Mouse (Mus musculus) heart, postnatal 4 days (tissue): ENCODE results near the gene Dtnbp1. TPM values are rescaled to one million over a fixed set of nuclear protein-coding genes. Genes with fewer than 3 reads are reported as not detected.

ENCODE experiments used
- DNase-seq: peaks from one replicate; pipeline ENCODE4 v3.0.0; 2021
- total RNA-seq, 2 experiments: library from RNA; stranded (reverse); gene quantifications; 2 replicates each; pipeline ENCODE4 v1.2.3; 2021

Dtnbp1 gene
- total RNA-seq: 10 to 100 TPM; 74.4 to 76.0 TPM

DNA sequence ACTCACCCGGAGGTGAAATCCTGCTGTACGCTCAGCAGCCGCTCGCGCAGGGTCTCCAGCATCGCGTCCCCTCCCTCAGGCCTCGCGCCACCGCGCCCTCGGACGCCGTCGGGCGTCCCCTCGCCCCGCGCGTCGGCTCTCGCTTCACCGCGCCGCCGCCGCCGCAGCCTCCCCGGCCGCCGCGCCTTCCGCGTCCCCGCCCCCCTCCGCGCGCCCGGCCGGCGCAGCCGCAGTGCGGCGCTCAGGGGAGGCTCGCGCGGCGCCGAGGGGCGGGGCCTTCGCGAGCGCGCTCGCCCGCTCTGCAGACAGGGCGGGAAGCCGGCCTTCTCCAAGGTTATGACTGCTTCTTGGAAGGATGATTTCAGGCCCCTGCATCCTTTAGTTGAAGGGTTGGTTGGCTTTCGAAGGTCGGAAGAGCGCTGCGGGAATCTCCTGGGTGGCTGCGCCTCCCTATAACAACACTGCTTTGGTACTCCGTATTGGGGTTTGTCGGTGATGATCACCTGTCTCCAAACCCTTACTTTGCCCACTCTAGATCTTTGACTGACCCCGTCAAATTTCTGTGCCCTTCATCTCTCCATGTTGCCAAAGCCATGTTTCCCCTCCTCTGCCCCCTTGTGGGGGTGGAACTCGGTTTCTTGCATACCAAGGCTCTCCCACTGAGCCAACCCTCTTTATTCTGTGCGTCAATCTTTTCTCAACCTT is at the start of gene Dtnbp1:
Dtnbp1 (minus strand) TSS at position 237 of the 705 bp plus-strand sequence.
- peak; percentile 80 for DNase-seq

DNA sequence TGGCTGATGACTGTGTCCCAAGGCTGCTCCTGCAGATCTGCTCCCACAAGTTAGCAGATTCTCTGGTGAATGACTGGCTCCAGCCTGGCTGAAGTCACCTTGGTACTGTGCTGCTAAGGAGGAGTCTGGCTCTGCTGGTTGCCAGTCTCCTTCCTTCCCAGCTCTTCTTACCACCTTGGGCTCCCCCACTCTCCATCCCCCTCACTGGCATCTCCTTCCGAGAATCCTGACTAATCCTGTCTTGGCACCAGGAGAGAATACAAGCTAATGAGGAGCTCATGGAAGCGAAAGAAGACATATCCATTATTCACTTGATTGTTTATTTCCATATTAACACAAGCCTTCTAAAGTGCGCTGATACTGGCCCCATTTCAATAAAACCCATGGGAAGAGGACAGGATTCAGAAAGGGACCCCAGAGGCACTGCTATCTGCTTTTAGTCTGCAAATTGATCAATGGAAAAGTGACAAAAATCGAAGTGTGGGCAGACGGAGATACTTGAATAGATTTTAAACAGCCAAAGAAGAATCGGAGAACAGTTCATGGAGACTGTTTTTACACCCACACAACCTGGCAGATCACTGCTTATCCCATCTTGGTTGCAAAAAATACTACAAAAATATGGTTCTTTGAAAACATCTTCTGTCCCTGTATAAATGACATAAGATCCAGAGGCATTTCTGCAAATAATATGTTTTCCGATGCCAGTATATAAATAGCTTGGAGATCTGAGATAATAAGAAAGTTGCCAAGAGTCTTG is 47.5 kb upstream of the Dtnbp1 start:
- no peak for DNase-seq

DNA sequence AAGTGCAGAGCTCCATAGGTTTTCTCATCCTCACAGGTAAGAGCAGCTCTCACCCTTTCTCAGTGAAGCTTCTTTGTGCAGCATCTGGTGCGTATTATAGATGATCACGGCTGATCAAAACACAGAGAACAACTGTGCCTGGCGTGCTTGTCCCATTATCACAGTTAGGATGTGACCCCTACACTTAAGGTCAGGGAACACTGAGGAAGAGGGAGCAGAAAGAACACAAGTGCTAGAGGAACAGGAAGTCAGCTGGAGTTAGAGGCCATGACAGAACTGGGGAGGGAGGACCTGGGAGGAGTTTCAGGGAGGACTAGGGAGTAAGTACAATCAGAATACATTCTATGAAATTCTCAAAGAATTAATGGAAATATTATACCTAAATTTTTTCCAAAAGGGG is 41.5 kb upstream of the Dtnbp1 start:
- DNase-seq: no peak

DNA sequence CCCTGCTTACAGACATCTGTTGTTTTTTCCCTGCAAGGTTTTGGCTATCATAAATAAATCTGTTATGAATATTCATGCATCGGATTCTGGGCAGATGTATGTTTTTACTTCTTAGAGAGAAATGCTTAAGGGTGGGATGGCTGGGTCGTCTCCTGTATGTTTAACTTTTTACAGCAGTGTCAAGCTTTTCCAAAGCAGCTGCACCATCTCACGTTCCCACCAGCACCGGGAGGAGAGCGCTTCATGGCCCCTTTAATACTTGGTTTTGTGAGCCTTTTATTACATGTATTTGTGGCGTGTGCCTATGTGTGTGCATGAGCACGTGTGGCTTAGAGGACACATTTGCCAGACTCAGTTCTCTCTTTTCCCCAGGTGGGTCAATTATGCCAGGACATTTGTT is 38.8 kb upstream of the Dtnbp1 start:
- DNase-seq: no peak

DNA sequence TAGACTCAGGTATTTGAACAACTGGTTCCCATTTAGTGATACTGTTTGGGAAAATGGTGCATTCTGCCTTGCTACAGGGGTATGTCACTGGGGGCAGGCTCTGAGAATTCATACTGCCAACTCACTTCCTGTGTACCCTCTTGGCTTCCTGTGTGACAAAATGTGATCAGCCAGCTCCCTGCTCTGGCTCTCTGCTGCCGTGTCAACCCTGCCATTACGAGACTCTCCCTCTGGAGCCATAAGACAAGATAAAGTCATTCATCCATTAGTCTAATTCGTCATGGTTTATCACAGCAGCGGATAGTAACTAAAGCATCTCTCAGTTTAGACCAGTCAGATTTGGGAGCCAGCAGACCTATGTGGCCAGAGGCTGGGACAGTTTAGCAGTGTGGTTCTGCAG is 38.2 kb upstream of the Dtnbp1 start:
- no peak for DNase-seq

DNA sequence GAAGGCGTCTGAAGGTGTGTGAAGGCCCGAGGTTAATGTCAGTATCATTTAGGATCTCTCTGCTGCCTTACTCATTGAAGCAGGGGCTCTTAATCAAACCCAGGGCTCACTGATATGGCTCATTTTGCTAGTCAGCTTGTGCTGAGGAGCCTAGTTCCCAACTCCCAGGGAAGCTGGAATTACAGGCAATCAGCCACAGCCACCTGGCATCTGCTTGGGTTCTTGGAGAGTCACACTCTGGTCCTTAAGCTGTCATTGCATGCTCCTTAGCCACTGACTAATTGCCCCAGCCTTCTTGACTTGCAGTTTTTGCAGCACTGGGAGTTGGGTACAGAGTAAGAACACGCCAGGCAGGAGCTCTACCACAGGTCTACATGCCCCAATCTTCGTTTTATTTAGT is 34.5 kb upstream of the Dtnbp1 start:
- no peak for DNase-seq

DNA sequence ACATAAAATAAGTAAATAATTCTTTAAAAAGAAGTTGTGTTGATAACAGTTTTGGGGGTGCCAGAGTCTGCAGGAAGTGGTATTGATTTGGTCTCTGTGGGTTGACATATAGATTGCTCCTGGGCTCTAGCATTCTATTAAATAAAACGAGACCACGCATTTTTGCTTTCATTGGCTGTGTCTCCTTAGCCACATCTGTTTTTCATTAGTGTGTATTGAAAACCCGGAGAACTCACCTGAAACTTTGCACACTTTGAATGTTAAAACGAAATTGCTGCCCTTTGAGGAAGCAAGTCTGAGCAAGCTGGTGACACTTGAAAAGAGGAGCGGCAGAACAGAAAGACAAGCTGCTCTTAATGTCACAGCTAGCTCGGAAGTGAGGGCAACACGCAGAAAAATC is 32.8 kb upstream of the Dtnbp1 start:
- no peak for DNase-seq

DNA sequence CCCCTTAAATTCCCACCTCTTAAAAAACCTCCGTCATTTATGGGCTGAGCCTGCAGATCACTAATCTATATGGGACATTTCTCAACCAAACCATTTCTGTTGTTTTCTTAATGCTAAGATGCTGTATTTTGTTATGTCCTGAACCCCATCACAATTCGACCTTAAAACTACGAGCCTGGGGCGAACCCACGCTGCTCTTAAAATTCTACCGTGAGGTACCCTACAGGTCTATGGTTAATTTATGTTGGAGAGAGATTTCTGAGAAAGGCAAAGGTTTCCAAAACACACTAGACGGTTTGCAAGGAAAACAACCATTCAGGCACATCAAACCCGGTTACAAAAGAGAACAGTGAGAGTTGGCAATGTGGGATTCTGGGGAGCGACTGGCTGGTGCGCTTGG is 31.4 kb upstream of the Dtnbp1 start:
- DNase-seq: no peak

DNA sequence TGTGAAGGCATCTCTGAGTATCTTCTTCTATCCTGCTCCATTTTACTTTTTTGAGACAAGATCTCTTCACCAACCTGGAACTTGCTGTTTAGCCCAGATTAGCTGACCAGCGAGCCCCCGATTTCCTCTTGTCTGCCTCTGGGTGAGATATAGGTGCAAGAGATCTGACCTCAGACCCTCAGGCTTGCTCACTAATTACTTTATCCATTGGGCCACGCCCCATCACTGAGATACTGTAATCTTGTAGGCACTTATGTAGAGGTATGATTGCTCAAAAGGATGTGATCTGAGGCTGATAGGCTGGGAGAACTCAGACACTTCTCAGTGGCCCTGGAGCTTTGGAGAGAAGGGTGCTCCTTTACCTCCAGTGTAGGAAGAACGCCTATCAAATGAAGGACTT is 30.5 kb upstream of the Dtnbp1 start:
- DNase-seq: no peak

DNA sequence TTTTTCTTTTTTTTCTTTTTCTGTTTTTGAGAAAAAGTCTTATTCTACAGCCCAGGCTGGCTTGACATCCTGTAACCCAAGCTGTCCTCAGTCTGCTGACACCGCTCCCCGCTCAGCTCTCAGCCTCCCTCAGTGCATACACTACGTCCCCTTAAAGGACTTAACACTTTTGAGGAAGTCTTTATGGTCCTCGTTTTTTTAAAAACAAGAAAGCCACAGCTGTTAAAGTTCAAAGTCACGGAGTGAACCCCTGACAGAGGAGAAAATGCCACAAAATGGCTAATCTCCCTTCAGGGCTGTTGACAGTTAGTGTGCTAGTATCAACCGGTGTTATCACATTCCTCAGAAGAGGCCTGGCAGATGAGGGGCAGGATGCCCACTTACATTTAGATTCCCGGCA is 29.8 kb upstream of the Dtnbp1 start:
- DNase-seq: no peak

DNA sequence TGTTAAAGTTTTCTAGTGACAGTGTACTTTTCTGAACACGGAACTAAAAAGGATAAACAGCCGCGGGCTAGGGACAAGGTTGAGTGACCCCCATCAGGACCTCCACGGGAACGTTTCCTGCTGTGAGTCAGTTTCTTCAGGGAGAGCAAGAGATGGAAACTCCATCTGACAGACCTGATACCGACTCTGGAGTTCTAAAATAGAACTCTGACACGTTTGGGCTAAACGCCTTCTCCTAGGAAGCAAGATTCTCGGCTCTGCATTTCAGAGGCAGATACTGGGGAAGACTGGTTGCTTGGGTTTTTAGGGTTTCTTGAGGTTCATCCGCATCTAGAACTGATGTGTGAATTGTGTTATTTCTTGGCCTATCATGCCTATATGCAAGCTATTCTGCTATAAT is 29.4 kb upstream of the Dtnbp1 start:
- DNase-seq: peak; percentile 8

DNA sequence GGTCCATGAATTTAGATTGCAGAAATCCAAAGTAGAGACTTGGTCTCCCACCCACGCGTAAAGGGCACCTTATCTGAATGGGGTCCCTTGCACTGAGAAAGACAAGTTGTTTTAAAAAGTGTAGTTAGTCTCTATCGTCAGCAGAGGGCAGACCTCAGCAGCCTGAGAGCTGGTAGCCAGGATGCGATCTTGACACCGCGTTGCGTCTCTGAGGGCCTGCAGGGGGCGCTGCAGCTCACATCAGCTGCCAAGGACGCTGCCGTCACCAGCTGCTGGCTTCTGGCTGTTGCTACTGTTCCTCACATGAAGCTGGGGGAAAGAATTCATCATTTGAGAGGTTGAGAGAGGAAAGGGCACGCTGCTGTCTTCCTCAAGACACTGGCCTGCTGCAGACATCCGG is 28.9 kb upstream of the Dtnbp1 start:
- DNase-seq: peak; percentile 94

DNA sequence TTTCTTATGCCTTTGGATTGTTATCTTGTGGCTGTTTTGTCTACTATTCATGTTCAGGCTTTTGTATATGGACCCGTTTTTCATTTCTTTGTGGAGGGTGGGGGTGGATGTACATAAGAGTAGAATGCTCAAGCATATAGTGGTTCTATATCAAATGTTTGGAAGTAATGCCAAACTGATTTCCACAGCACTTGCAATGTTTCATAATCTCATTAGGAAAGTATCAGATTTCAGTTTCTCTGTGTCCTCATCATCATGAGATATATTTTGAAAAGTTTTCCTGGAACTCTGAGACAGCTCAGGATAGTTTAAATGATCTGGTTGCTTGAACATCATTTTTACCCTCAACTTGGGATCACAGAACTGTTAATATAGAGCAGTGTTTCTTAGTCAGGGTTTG is 27.8 kb upstream of the Dtnbp1 start:
- DNase-seq: no peak

DNA sequence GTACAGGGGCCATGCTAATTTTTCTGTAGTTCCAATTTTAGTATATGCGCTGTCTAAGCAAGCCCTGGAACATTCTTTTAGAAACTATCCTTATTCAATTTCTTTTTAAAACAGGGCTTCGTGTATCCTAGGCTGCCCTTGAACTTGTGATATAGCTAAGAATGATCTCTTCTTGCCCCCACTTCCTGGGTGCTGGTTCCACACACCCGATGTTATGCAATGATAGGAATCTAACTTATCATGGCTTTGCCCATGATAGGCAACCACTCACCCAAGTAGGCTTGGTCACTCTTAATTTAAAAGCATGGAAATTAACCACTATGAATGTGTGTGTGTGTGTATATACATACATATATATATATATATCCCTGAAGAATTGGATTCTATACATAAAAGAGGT is 24.3 kb upstream of the Dtnbp1 start:
- no peak for DNase-seq

DNA sequence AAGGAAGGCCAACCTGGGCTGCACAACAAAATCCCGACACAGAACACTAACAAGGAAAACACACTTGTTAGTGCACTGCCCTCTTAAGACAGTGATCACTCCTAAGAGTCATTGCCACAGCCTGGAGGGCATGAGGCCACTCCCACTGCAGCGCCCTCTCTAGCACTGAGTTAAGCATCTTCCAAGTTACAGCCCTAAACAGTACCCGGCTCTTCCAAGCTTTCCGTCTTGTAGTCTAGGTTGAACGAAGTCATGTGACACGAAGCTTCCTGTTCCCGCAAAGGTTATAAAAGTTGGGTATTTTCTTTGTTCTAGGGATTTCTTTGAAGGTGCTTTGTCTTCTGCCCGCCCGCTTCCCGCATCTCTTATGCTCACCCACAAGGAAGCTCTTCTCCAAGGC is 22.9 kb upstream of the Dtnbp1 start:
- DNase-seq: no peak

DNA sequence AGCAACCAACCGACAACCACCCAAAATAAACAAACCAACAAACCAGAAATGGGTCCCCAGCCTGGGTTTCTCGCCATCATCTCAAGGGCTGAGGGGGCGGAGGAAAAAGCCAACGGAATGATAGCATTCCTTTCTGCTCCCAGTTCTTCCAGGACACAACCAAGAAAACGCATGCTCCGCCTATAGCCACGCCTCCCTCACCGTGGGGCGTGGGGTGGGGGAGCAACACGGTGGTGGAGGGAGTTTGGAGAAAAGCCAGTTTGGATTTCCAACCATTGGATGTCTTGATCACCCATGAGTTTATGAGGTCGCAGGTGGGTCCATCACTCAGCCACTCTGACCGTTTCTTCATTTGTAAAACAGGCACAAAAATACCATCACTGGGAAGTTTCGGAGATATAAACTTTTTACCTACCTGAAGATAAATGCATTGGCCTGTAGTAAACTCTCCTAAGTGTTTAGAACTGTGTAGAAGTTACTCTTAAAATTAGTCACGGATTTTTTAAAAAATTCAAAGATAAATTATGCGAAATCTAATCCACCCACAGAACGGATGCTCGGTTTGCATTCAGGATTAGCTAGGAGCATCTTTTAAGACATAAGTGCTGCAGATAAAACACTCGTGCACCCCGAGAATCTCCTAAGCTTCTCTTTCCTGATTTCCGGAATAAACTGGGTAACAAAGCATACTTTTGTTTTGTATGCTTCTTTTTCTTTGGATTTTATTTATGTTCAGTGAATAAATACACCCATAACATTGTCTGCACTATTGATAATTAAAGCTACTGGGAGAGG is 21.6 kb upstream of the Dtnbp1 start:
- DNase-seq: no peak

DNA sequence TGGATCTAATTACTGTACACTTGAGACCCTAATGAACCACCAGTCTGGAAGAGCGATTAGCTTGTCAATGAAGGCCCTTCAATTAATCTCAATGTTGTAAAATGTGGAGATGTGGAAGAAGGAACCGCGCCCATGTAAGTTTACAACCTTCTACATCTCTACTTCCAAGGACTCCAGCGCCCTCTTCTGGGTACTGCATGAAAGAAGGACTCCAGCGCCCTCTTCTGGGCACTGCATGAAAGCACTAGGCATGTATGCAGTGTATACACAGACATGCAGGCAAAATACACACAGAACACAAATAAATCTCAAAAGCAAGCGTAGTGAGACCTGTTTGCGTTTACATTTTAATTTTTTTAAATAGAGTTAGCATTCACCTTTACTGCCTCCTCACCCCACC is 6.2 kb upstream of the Dtnbp1 start:
- peak; percentile 51 for DNase-seq

DNA sequence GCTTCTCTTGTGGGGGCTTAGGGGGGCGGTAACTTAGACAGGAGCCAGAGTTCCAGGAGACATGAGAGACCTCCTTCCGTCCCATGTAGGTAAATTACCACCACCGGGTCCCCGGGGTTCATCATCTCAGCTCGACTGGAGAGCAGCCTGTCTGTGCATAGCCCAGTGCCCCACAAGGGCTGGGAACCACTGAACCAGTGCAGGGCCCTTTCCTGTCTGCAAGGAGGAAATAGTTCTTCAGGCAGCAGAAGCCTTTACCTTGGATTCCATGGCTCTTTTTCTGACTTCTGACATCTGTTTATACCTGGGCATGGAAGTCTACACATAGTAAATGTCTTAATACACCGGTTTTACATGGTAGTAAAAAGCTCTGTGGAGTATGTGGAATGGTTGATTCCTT is 5.8 kb upstream of the Dtnbp1 start:
- DNase-seq: no peak

DNA sequence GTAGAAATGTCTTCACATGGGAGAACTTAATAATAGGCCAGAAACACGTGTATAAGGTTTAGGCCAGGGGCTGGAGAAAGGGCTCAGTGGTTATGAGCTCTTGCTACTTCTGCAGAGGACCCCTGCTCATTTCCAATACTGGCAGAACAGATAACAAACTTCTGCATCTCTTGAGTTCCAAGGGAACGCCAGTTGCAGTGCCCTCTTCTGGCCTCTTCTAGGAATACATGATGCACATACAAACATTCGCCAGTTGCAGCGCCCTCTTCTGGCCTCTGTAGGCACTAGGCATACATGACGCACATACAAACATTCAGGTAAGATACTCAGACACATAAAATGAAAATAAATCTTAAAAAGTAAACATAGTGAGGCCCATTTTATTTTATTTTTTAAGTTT is 4.5 kb upstream of the Dtnbp1 start:
- DNase-seq: no peak

DNA sequence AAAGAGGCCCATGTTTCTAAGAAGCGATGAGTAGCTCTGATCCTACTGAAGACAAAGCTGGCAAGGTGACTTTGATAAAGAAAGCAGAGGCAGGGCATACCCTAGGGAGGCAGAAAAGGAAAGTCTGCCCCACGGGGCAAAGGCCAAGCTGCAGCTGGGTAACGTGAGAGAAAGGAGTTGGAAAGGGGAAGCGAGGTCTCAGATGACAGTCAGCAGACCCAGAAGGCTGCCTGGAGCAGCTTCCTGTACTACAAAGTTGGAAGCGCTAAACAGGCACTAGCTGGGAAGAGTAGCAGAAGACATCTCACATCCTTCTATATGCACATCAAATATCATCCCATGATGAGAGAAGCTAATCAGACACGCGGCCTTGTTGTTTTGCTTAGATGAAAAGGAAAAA is 3.9 kb upstream of the Dtnbp1 start:
- no peak for DNase-seq

DNA sequence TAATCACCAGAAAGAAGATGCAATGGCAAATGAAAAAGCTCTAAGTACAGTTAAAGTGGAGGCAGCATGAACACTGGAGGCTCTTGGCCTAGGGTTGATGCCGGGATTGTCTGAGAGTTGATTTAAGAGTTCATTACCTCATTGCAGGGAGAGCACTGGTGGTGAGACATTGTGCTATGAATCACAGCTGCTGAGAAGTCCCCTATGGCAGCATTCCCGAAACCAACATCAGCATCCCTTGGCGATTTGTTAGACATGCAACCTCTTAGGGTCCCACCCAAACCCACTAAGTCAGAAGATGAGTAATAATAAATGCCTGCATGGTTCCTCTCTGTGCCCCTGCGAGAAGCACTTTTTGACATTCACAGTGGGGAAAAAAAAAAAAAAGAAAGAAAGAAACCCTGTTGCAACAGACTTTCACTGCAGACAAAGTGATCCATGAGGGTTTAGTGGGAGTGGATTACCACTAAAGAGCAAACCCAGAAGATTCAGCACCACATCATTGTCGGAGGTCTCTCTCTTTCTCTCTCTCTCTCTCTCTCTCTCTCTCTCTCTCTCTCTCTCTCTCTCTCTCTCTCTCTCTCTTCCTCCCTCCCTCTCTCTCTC is 3.1 kb upstream of the Dtnbp1 start:
- DNase-seq: no peak

DNA sequence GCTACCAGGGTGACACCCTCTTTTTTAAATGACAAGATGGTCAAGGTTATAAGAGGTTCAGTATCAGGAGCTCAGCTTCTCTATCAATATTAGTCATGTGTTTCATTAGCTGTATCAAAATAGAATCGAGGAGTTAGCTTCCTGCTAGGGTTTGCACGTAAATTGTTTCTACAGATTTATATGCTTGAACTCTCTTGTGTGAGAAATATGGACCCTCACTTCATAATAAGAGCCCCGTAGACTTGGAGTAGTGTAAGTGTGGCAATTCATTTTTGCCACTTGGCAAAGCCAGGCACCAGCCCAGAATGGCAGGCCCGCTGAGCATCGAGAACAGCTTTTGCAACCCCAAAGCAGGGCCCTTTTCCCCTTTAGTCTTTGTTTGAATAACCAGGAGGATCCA is 1.1 kb upstream of the Dtnbp1 start:
- DNase-seq: no peak

DNA sequence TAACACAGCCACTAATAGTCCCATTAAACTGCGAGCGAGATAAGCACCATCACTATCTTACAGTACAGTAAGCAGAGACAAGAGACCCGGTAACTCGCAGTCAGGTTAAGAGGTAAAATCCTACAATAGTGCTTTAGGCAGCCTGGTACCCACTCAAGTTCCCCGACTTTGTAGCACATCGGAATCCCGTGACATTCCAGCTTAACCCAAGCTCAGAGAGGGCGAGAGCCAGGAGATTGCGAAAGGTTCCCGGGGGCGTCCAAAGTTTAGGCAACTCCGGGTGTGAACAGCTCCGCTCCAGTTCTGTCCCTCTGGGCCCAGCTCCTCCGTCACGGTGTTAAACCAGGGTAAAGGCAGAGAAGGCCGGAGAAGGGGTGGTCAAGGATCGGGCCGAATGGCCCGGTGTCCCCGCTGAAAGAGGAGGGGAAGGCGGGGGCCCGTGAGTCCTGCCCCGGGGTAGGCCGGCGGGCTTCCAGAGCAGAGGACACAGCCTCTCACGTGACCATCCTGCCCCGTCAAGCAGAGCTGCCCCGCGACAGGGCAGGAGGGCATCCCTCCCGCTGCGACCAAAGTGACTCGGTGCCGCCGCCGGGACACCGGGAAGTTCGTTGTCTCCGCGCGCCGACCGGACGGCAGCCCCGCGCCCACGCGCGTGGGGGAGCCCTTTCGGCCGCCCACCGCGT is 578 bp downstream of the Dtnbp1 start:
- peak; percentile 71 for DNase-seq
